In genomic region chr10:13100061-13100648, GRCm38 (mm10) we compare ENCODE assay signal across 20 mouse cellular contexts. TPM values are rescaled to one million over a fixed set of nuclear protein-coding genes. Genes with fewer than 3 reads are reported as not detected.
DNase-seq lines count a peak whose midpoint lies in the region; ATAC-seq and TF ChIP-seq lines count a peak whose summit lies in the region.
"Had no signal": no experiment of that assay in that cellular context is flagged by ENCODE, and none has a peak within 500 bp of the region (broad histone marks: within the 10 kb centered on the region; RNA-seq: fewer than 3 reads in every experiment).

No protein-coding gene starts in this region.

- WGBS in kidney, embryonic 15.5 days, result 72% methylated on average over 6 of the region's 6 CpGs
- WGBS in lung, postnatal 0 days, result 60% methylated on average over 6 of the region's 6 CpGs
- 40% methylated on average over 6 of the region's 6 CpGs for WGBS in intestine, postnatal 0 days
- 57% methylated on average over 6 of the region's 6 CpGs for WGBS in stomach, postnatal 0 days

- peak; percentile 75 for TF ChIP-seq EP300 in lung, postnatal 0 days (IDR thresholded peaks at IDR 0.05)
- peak; percentile 69 for TF ChIP-seq EP300 in stomach, postnatal 0 days (optimal IDR thresholded peaks at IDR 0.05)

- H3K36me3 ChIP-seq in kidney, embryonic 15.5 days, result no peaks in the 10 kb centered on the region
- no peaks in the 10 kb centered on the region for H3K36me3 ChIP-seq in lung, postnatal 0 days (ENCODE audit: insufficient read depth, low read length)
- H3K36me3 ChIP-seq in intestine, postnatal 0 days (ENCODE audit: control insufficient read depth, insufficient read depth), result no peaks in the 10 kb centered on the region
- H3K36me3 ChIP-seq in stomach, postnatal 0 days (ENCODE audit: control insufficient read depth, insufficient read depth, low read length), result no peaks in the 10 kb centered on the region
- H3K36me3 ChIP-seq: embryonic facial prominence, embryonic 12.5 days; limb, embryonic 12.5 days; liver, embryonic 13.5 days had no signal

- ATAC-seq in kidney, embryonic 15.5 days (replicated peaks; ENCODE audit: low FRiP score), result no peak
- ATAC-seq in lung, postnatal 0 days, result peak; percentile 68
- peak; percentile 93 for ATAC-seq in intestine, postnatal 0 days
- peak; percentile 93 for ATAC-seq in stomach, postnatal 0 days (ENCODE audit: low FRiP score, low TSS enrichment)
- ATAC-seq: forebrain, embryonic 16.5 days had no signal

- no peaks in the 10 kb centered on the region for H3K9me3 ChIP-seq in kidney, embryonic 15.5 days (replicated peaks)
- H3K9me3 ChIP-seq in lung, postnatal 0 days (ENCODE audit: low read length), result no peaks in the 10 kb centered on the region
- H3K9me3 ChIP-seq in intestine, postnatal 0 days (ENCODE audit: control insufficient read depth), result no peaks in the 10 kb centered on the region
- H3K9me3 ChIP-seq in stomach, postnatal 0 days (ENCODE audit: control insufficient read depth, low read length), result no peaks in the 10 kb centered on the region
- H3K9me3 ChIP-seq: embryonic facial prominence, embryonic 12.5 days; limb, embryonic 12.5 days; liver, embryonic 13.5 days had no signal

- H3K27ac ChIP-seq in kidney, embryonic 15.5 days, result peak overlapping the region; percentile 24; the same call in 1 of the 2 replicates
- no peak overlapping the region for H3K27ac ChIP-seq in lung, postnatal 0 days (ENCODE audit: low read length)
- peak overlapping the region; percentile 68 for H3K27ac ChIP-seq in intestine, postnatal 0 days (ENCODE audit: low read depth, low read length)
- H3K27ac ChIP-seq in stomach, postnatal 0 days (replicated peaks), result peak overlapping the region; percentile 67
- H3K27ac ChIP-seq: embryonic facial prominence, embryonic 12.5 days; hindbrain, embryonic 14.5 days; limb, embryonic 12.5 days; liver, embryonic 13.5 days had no signal

- no peak for TF ChIP-seq CTCF in lung, postnatal 0 days (IDR thresholded peaks at IDR 0.05)
- TF ChIP-seq CTCF in intestine, postnatal 0 days (IDR thresholded peaks at IDR 0.05; ENCODE audit: low read depth), result no peak
- no peak for TF ChIP-seq CTCF in stomach, postnatal 0 days (IDR thresholded peaks at IDR 0.05; ENCODE audit: low read depth)

- H3K4me2 ChIP-seq in kidney, embryonic 15.5 days, result no peak overlapping the region
- no peak overlapping the region for H3K4me2 ChIP-seq in lung, postnatal 0 days (replicated peaks; ENCODE audit: low read depth, low read length)
- no peak overlapping the region; the same call in 1 of the 2 replicates for H3K4me2 ChIP-seq in intestine, postnatal 0 days (replicated peaks; ENCODE audit: low read depth)
- H3K4me2 ChIP-seq in stomach, postnatal 0 days (replicated peaks; ENCODE audit: low read depth), result 0 out of 2 replicates have a peak overlapping the region, but pooled peaks have one; percentile 20
- H3K4me2 ChIP-seq: embryonic facial prominence, embryonic 12.5 days; heart, embryonic 12.5 days; hindbrain, embryonic 14.5 days; limb, embryonic 12.5 days; liver, embryonic 13.5 days; midbrain, embryonic 11.5 days had no signal

- H3K4me3 ChIP-seq in kidney, embryonic 15.5 days (replicated peaks), result no peak overlapping the region
- H3K4me3 ChIP-seq in lung, postnatal 0 days (ENCODE audit: low read depth, low read length), result no peak overlapping the region
- no peak overlapping the region for H3K4me3 ChIP-seq in intestine, postnatal 0 days (ENCODE audit: low read depth, low read length)
- H3K4me3 ChIP-seq in stomach, postnatal 0 days (ENCODE audit: low read depth, low read length), result no peak overlapping the region
- H3K4me3 ChIP-seq: embryonic facial prominence, embryonic 12.5 days; heart, embryonic 12.5 days; limb, embryonic 12.5 days; liver, embryonic 13.5 days had no signal

- H3K27me3 ChIP-seq in kidney, embryonic 15.5 days, result no peaks in the 10 kb centered on the region
- no peaks in the 10 kb centered on the region for H3K27me3 ChIP-seq in lung, postnatal 0 days (replicated peaks; ENCODE audit: insufficient read depth, low read length)
- no peaks in the 10 kb centered on the region for H3K27me3 ChIP-seq in intestine, postnatal 0 days (replicated peaks; ENCODE audit: control insufficient read depth, insufficient read depth, low read length)
- H3K27me3 ChIP-seq in stomach, postnatal 0 days (ENCODE audit: control insufficient read depth, insufficient read depth, low read length), result no peaks in the 10 kb centered on the region
- H3K27me3 ChIP-seq: embryonic facial prominence, embryonic 12.5 days; heart, embryonic 12.5 days; limb, embryonic 12.5 days; liver, embryonic 13.5 days had no signal

- H3K4me1 ChIP-seq in kidney, embryonic 15.5 days, result peaks cover 3% of the 10 kb centered on the region; the same call in 1 of the 2 replicates
- H3K4me1 ChIP-seq in lung, postnatal 0 days (ENCODE audit: insufficient read depth, low read depth, low read length), result no peaks in the 10 kb centered on the region
- H3K4me1 ChIP-seq in intestine, postnatal 0 days (replicated peaks; ENCODE audit: control insufficient read depth, insufficient read depth, low read length), result no peaks in the 10 kb centered on the region
- H3K4me1 ChIP-seq in stomach, postnatal 0 days (replicated peaks; ENCODE audit: control insufficient read depth, insufficient read depth), result peaks cover 3% of the 10 kb centered on the region; the same call in 1 of the 2 replicates
- H3K4me1 ChIP-seq: embryonic facial prominence, embryonic 12.5 days; limb, embryonic 12.5 days; liver, embryonic 13.5 days had no signal

- H3K9ac ChIP-seq in kidney, embryonic 15.5 days, result no peak overlapping the region
- H3K9ac ChIP-seq in lung, postnatal 0 days (replicated peaks; ENCODE audit: low read depth), result no peak overlapping the region
- no peak overlapping the region for H3K9ac ChIP-seq in intestine, postnatal 0 days (ENCODE audit: low read depth, low read length)
- H3K9ac ChIP-seq in stomach, postnatal 0 days (ENCODE audit: low read length), result no peak overlapping the region
- H3K9ac ChIP-seq: embryonic facial prominence, embryonic 12.5 days; heart, embryonic 12.5 days; hindbrain, embryonic 14.5 days; limb, embryonic 12.5 days; liver, embryonic 13.5 days had no signal

- DNase-seq in kidney, postnatal 4 days, result no peak
- peak; percentile 82 for DNase-seq in lung, postnatal 0 days (ENCODE audit: low spot score)
- DNase-seq in lung, postnatal 4 days, result no peak
- peak; percentile 57 for DNase-seq in stomach, postnatal 0 days (ENCODE audit: low spot score)
- no peak for DNase-seq in yolk sac, embryonic 10.5 days (ENCODE audit: low spot score)
- DNase-seq in cerebellum, adult 11-12 months, result no peak
- DNase-seq: adrenal gland, adult 2 months; cerebellum, adult 8-10 months; heart, postnatal 36 days; liver, embryonic 13.5 days; right cerebral cortex, postnatal 25 days; thymus, postnatal 14 days had no signal

RNA-seq across cellular contexts. Expression of gene Plagl1, which starts 39.9 kb away (rescaled TPM):
- polyA plus RNA-seq in kidney, embryonic 15.5 days (2015; fragmentation: Nextera tagmentation; extraction: Ambion mirVana), result 99.2 and 114 TPM in 2 replicates
- polyA plus RNA-seq in lung, postnatal 0 days (2015; fragmentation: Nextera tagmentation; extraction: Ambion mirVana), result 43.4 and 44.8 TPM in 2 replicates
- 67.6 and 71.6 TPM in 2 replicates for polyA plus RNA-seq in intestine, postnatal 0 days (2015; fragmentation: Nextera tagmentation; extraction: Ambion mirVana)
- 81.0 and 99.4 TPM in 2 replicates for polyA plus RNA-seq in stomach, postnatal 0 days (2015; fragmentation: Nextera tagmentation; extraction: Ambion mirVana)

Comparison
In these comparisons a context has a peak if more than half of its experiments do, and no peak if none do; other contexts are left out.
1. DNase-seq: peak in lung, postnatal 0 days (single experiment) and stomach, postnatal 0 days (single experiment); none in kidney, postnatal 4 days (0 of 2), lung, postnatal 4 days (0 of 2), yolk sac, embryonic 10.5 days (single experiment) and cerebellum, adult 11-12 months (single experiment).